Mouse (Mus musculus) left cerebral cortex, postnatal 25 days (tissue): Measurements from ENCODE around the gene Nars2. TPM values are rescaled to one million over a fixed set of nuclear protein-coding genes. Genes with fewer than 3 reads are reported as not detected.
"Not testable (repeated sequence)": the region's sequence is repeated elsewhere in the genome, so short reads cannot be mapped to it uniquely, and the experiment has no call there.

Experiments used
- DNase-seq, 2 experiments: peaks; one replicate each; pipeline ENCODE4 v3.0.0; 2022; ENCODE audit warnings: low spot score in 2 of 2, mixed read lengths in 1 of 2
- intact Hi-C: fragments of 180-260 bp; cut with DNase I; formaldehyde crosslinking; loops from one replicate; pipeline ENCODE4 v1.15.1; 2025
- total RNA-seq, 2 experiments: library from RNA; stranded (reverse); gene quantifications; 2 replicates each; pipeline ENCODE4 v1.2.3; 2021

The Nars2 gene
- 10 to 100 TPM; 17.4 to 18.3 TPM for total RNA-seq

- intact Hi-C loops = no loop called here
- DNase-seq = peak; percentile 92 to 96
Measured at GRCm38 (mm10) chr7:96951281-96952051, at the start of gene Nars2. TSS of gene Nars2 (plus strand) at chr7:96951505.

DNA sequence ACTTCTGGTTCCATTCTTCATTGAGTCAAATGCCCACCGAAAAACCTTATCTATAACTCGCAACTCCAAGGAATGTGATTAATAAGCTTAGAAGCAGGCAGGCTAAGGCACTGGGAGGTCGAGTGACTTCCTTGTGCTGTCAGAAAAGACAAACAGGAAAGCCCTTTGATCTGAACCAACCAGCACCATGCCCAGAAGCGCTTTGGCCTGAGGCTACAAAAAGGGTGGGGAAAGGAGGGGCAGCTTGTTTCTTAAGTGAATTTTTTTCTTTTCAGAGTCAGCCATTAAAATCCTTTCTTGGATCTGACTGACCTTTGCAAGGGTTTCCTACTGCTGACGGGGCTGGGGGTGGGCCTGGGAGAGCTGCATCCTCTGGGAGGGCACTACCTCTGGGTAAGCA lies 49.1 kb upstream of the Nars2 start:
- no peak for DNase-seq
- intact Hi-C loops = no loop called here

- intact Hi-C loops = no loop called here
- DNase-seq = peak in 1 of 2 experiments; percentile 56
Measured at GRCm38 (mm10) chr7:96903088-96903985, 48.0 kb upstream of the Nars2 start.

DNA sequence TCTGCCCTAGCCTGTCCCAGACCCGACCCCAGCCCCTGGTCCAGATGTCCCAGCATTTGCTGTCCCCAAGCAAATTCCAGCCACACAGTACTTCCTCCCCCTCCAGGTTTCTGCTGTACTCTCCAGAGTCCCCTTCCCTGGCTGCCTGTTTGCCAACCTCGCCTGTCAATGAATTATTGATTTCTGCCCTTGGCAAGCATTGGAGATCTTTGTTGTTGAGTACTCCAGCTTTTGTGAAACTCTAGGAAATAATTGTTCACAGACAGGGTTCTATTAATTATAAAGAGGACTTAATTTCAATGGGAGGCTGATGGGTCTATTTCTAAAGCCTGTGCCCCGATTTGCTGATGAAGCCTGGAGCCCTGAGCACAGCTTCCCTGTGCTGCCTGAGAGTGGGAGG lies 46.9 kb upstream of the Nars2 start:
- intact Hi-C loops = no loop called here

DNA sequence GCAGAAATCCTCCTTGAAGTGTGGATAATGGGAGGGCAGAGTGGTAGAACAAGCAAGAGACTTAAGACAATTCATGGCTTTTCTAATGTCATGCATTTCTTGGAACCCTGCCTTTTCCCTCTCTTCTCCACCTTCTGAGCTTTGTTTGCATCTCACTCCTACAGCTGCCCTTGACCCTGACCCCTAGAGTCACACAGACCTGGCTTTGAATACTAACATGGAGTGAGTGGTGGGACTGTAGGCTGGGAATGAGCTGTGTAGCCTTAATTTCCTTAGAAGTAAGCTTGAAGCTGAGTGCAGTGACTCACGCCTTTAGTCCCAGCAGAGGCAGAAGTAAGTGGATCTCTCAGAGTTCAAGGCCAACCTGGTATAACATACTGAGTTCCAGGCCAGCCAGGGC lies 46.4 kb upstream of the Nars2 start:
- no peak for DNase-seq
- intact Hi-C loops = no loop called here

More for the DNA sequence above, 46.9 kb upstream of the Nars2 start:
- DNase-seq = no peak

GRCm38 (mm10) chr7:96905422-96905821 lies 45.9 kb upstream of the Nars2 start:
- no peak for DNase-seq
- intact Hi-C loops = no loop called here

DNA sequence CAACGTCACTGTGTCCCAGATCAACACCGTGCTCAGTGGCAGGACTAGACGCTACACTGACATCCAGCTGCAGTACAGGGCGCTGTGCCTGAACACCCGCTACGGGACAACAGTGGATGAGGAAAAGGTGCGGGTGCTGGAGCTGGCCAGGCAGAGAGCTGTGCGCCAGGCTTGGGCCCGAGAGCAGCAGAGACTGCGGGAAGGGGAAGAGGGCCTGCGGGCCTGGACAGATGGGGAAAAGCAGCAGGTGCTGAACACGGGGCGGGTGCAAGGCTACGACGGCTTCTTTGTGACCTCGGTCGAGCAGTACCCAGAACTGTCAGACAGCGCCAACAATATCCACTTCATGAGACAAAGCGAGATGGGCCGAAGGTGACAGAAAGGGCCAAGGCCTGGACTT lies 45.1 kb upstream of the Nars2 start:
- DNase-seq = no peak
- intact Hi-C loops = no loop called here

DNA sequence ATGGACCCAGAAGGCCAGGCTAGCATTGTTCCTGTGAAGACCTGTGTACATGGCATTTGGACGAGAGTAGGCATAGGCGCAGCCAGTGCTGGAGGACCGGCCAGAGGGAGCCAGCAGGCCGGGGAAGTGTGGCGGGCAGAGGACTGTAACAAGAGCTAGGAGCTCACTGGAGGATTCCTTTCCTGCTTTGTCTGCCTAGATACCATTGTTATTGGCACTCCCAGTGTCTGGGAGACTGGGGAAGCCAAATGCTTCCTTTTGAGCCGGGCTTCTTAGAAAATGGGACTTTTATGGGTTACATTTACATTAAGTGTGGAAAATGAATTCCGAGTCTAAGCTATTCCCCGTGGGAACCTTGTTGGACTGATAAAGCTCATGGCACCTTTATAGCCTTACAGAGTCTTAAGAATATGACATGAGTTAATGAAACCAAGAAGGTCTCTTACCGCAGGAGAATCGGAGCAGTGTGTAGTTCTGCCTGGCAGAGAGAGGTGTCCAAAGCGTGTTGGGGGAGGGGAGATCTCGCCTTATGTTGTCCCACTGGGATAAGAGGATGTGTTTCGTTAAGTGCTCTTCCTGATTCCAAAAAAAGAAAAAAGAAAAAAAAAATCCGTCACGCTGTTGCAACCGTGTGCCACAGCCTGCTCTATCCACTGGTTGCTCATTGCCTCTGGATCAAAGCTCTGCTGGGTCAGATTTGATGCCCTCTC lies 43.2 kb upstream of the Nars2 start:
- intact Hi-C loops = no loop called here
- no peak for DNase-seq

- no peak for DNase-seq
- intact Hi-C loops = loop anchor here (5.0 to 10.0 kb wide), 3 partner anchors 113 to 695 kb away; no protein-coding TSS in a partner anchor
Measured at GRCm38 (mm10) chr7:96909856-96910255, 41.4 kb upstream of the Nars2 start.

GRCm38 (mm10) chr7:96910310-96910960 lies 40.9 kb upstream of the Nars2 start:
- DNase-seq = no peak
- intact Hi-C loops = loop anchor here (5.0 to 10.0 kb wide), 3 partner anchors 113 to 696 kb away; no protein-coding TSS in a partner anchor

DNA sequence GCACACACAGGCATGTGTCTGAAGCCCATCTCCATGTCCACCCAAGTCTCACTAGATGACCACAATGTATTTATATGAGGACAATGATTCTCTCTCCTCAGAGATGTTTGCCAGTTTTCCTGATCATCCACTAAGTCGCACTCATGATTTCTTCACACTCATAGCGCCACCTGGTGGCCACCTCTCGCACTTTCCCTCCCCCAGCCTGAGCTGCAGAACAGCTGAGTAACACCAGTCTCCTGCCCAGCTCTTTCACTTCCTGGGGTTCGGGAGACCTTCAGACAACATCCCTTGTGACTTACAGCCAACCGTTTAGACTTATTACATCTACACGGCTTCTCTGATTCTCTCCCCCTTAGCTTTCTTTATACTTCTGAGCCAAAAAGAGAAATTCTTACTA lies 37.3 kb upstream of the Nars2 start:
- peak; percentile 87 to 91 for DNase-seq
- intact Hi-C loops = loop anchor here (2.0 to 10.0 kb wide), 5 partner anchors 117 to 699 kb away; no protein-coding TSS in a partner anchor

DNA sequence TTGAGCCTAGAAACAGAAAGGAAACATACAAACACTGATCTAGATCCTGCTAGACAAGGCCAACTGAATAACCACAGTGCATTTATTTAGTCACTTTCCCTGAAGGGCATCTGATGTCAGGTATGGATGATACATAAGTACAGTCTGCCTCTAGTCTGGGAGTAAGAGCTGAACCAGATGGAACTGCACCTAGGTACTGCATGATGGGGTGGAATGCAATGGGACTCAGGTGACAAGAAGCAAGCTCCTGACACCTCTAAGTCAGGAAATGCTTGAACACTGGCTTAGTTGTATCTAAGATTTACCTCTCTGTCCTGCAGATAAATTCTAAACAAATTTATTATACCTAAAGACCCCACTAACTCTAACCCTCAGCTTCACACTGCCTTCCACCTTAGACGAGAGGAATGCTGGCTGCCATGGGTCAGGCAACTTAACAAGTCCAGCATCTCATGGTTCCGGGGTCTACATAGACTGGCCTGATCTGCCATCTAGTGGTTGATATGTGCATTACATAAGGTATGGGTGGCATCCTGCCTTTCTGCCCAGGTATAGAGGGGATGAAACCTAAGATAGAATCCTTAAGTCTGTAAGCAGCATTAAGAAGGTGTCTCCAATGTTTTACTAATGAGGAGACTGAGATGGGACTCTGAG lies 35.7 kb upstream of the Nars2 start:
- intact Hi-C loops = loop anchor here (2.0 to 10.0 kb wide), 5 partner anchors 137 to 1428 kb away; no protein-coding TSS in a partner anchor

DNA sequence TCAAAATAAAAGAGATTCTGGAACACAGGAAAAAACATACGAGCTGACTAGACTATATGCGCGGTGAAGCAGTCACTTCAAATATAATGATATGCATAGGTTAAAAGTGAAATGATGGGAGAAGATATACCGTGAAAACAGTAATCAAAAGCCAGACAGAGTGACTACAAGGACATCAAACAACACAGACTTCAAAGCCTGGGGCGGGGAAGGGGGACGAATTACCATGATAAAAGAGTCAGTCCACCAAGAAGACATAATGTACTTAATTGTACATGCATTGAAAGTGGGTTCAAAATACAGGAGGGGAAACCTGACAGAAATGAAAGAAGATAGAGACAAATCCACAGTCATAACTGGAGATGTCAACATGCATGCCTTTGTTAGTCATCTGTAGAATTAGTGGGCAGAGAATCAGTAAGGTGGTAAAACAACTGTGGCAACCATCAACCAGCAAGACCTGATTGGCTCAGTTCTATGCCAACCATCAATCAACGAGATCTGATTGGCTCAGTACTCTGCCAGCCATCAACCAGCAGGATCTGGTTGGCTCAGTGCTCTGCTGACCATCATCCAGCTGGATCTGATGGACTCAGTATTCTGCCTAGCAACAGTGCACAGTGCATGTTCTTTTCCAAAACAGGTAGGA lies 30.7 kb upstream of the Nars2 start:
- DNase-seq = no peak
- intact Hi-C loops = no loop called here

More for the DNA sequence above, 35.7 kb upstream of the Nars2 start:
- peak; percentile 67 to 81 for DNase-seq

DNA sequence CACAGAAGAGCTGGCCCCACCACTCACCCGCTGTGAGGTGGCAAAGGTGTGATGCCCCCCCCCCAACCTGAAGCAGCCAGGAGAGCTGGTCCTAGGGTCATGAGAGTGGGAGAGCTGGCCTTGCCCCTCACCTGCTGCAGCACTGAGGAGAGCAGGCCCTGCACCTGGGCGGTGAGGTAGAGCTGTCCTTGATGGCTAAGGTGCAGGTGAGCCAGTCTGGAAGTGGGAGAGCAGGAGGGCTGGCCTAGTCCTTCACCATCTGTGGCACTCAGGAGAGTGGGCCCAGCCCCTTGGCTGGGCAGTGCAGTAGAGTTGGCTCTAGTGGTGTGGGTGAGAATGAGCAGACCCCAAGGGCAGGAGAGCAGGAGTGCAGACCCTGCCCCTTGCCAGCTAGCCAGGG lies 28.4 kb upstream of the Nars2 start:
- DNase-seq = no peak
- intact Hi-C loops = no loop called here

GRCm38 (mm10) chr7:96943715-96944377 lies 7.5 kb upstream of the Nars2 start:
- intact Hi-C loops = no loop called here
- DNase-seq = no peak

DNA sequence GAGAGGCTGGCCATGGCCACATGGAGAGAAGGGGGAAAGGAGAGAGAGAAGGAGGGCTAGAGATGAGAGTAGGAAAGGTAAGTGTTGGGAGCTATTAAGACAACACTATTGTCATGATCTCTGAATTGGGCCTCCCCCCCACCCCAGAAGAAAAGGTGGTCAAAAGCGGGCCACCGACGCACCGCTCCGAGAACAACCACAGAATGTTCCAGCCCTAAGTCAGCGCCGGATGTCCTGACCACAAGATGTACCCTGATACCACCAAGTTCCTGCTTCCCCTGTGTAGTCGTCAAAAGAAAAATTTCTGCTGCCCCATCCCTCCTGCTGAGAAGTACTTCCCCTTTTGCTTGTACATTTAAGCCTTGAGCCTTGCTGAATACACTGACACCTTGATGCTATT lies 4.8 kb upstream of the Nars2 start:
- intact Hi-C loops, DNase-seq: not testable (repeated sequence)

GRCm38 (mm10) chr7:96952094-96952493 lies 789 bp downstream of the Nars2 start:
- intact Hi-C loops = no loop called here

DNA sequence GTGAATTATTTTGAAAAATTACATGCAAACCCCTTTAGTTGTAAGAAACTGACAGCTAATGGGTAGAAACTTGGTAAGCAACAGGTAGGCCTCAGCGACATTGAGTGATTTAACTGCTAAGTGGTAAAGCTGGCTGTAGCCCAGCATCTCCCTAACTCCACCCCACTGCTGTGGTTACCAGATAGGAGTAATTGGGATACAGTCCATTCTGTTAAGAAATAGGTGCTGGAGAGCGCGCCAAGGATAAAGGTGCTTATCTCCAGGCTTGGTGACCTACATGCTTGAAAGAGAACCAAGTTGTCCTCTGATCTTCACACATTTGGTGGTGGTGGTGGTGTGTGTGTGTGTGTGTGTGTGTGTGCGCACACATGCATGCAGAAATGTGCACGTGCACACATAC lies 7.9 kb downstream of the Nars2 start:
- no peak for DNase-seq
- intact Hi-C loops = no loop called here

More at GRCm38 (mm10) chr7:96952094-96952493, 789 bp downstream of the Nars2 start:
- DNase-seq = no peak
